Mouse (Mus musculus): Measurements from ENCODE around the gene D630045J12Rik. TPM values are rescaled to one million over a fixed set of nuclear protein-coding genes. Genes with fewer than 3 reads are reported as not detected.

Gene D630045J12Rik
- polyA plus RNA-seq, 1 experiment from 2014 or later = 8.2 TPM

GRCm38 (mm10) chr6:38238382-38238781 is 15.4 kb downstream of the D630045J12Rik start:
- H3K4me2 ChIP-seq (replicated peaks) = no peak overlapping the region
- H3K4me3 ChIP-seq = no peak overlapping the region
- ATAC-seq (ENCODE audit: low FRiP score, low read depth) = no peak
- H3K4me1 ChIP-seq = peaks cover 14% of the 10 kb centered on the region
- no peaks in the 10 kb centered on the region for H3K36me3 ChIP-seq
- no peak overlapping the region for H3K27ac ChIP-seq
- no peak overlapping the region for H3K9ac ChIP-seq
- no peaks in the 10 kb centered on the region for H3K27me3 ChIP-seq
- H3K9me3 ChIP-seq = no peaks in the 10 kb centered on the region
- WGBS = 81% methylated on average over 4 of the region's 4 CpGs

- WGBS = 85% methylated on average over 7 of the region's 7 CpGs
- no peaks in the 10 kb centered on the region for H3K27me3 ChIP-seq
- H3K4me1 ChIP-seq = peaks cover 22% of the 10 kb centered on the region
- H3K27ac ChIP-seq = no peak overlapping the region
- no peaks in the 10 kb centered on the region for H3K36me3 ChIP-seq
- no peak overlapping the region for H3K4me2 ChIP-seq (replicated peaks)
- H3K9me3 ChIP-seq = no peaks in the 10 kb centered on the region
- H3K4me3 ChIP-seq = no peak overlapping the region
- H3K9ac ChIP-seq = no peak overlapping the region
- no peak for ATAC-seq (ENCODE audit: low FRiP score, low read depth)
Observed at GRCm38 (mm10) chr6:38235991-38236658, 17.7 kb downstream of the D630045J12Rik start.

GRCm38 (mm10) chr6:38233803-38234202 is 20.0 kb downstream of the D630045J12Rik start:
- Histone ChIP-seq H3K9ac (no peak overlapping the region), H3K4me1 (peaks cover 16% of the 10 kb centered on the region), H3K36me3 (peaks cover 8% of the 10 kb centered on the region), H3K4me2 (replicated peaks) (no peak overlapping the region), H3K27me3 (no peaks in the 10 kb centered on the region), H3K27ac (no peak overlapping the region), H3K9me3 (peaks cover 2% of the 10 kb centered on the region; the same call in 1 of the 2 replicates), H3K4me3 (no peak overlapping the region)
- 91% methylated on average over 3 of the region's 3 CpGs for WGBS
- ATAC-seq (ENCODE audit: low FRiP score, low read depth) = no peak

- ATAC-seq (ENCODE audit: low FRiP score, low read depth) = no peak; the same call in 1 of the 2 replicates
- H3K36me3 ChIP-seq = peaks cover 15% of the 10 kb centered on the region
- H3K9me3 ChIP-seq = peaks cover 7% of the 10 kb centered on the region; the same call in 1 of the 2 replicates
- H3K27ac ChIP-seq = no peak overlapping the region
- 75% methylated on average over 3 of the region's 3 CpGs for WGBS
- H3K9ac ChIP-seq = no peak overlapping the region
- H3K4me1 ChIP-seq = peaks cover 16% of the 10 kb centered on the region
- no peaks in the 10 kb centered on the region for H3K27me3 ChIP-seq
- no peak overlapping the region for H3K4me2 ChIP-seq (replicated peaks)
- no peak overlapping the region for H3K4me3 ChIP-seq
Observed at GRCm38 (mm10) chr6:38232917-38233316, 20.9 kb downstream of the D630045J12Rik start.

DNA sequence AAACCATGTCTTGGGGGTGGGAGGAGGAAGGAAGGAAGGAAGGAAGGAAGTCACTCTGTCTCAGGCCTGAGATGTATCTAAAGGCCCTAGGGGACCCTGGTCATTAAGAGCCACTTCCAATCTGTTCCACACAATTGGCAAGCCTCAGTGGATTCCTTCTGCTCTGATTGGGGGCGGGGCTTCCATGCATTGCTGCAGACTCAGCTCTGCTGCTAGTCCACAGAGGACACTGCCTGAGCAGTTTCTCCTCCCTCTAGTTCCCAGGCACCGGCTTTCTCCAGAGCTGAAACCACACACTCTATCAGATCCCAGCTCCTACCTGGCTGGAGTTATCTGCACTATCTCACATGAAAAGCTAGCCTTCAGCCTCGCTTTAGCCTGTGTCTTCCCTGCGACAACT is 21.8 kb downstream of the D630045J12Rik start:
- Histone ChIP-seq H3K4me3 (no peak overlapping the region), H3K4me2 (replicated peaks) (no peak overlapping the region), H3K27me3 (no peaks in the 10 kb centered on the region), H3K9me3 (peaks cover 8% of the 10 kb centered on the region; the same call in 1 of the 2 replicates), H3K36me3 (peaks cover 16% of the 10 kb centered on the region), H3K9ac (no peak overlapping the region), H3K27ac (no peak overlapping the region), H3K4me1 (peaks cover 21% of the 10 kb centered on the region)
- WGBS = 67% methylated on average over 4 of the region's 4 CpGs
- peak; percentile 26; the same call in 1 of the 2 replicates for ATAC-seq (ENCODE audit: low FRiP score, low read depth)

DNA sequence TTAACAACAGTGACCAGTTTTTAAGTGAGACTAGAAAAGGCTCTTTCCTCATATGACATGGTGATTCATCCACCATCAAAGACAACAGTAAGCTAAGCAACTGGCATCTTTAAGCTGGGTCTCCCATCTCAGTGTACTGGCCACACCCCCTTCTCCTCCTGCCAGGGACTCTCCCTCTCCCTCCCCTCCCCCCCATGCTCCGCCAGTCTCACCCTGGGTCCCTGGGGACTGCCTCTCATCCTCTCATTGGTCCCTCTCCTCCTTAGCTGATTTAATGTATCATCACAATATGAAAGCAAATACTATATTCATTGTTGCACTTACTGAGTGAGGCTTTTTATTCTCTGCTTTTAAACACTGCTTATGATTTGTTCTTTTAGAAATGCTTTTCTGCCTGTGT is 29.7 kb downstream of the D630045J12Rik start:
- H3K9me3 ChIP-seq = peaks cover 8% of the 10 kb centered on the region; the same call in 1 of the 2 replicates
- H3K4me1 ChIP-seq = peaks cover 26% of the 10 kb centered on the region
- ATAC-seq (ENCODE audit: low FRiP score, low read depth) = no peak
- no peak overlapping the region for H3K4me3 ChIP-seq
- H3K9ac ChIP-seq = no peak overlapping the region
- no peak overlapping the region for H3K4me2 ChIP-seq (replicated peaks)
- H3K27ac ChIP-seq = no peak overlapping the region; the same call in 1 of the 2 replicates
- 47% methylated on average over 1 of the region's 1 CpGs for WGBS
- no peaks in the 10 kb centered on the region for H3K27me3 ChIP-seq
- H3K36me3 ChIP-seq = peaks cover 11% of the 10 kb centered on the region

DNA sequence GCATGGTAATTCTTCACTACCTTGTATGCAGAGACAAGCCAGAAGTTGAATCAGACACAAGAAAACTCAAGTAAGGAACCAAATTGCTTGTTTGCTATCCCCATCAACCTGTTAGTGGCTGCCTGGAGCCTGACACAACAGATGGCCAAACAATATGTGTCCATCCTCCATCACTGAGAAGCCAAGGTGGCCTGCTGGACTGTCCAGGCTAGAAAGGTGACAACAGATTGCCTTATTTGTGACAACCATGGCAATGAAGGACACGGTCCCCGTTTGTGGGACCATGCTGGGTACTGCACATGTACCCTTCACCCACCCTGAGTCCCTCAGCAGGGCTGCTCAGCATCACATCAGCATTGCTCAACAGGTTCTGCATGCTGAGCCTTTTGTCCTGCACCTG is 34.5 kb downstream of the D630045J12Rik start:
- 98% methylated on average over 2 of the region's 2 CpGs for WGBS
- no peaks in the 10 kb centered on the region for H3K36me3 ChIP-seq
- ATAC-seq (ENCODE audit: low FRiP score, low read depth) = no peak
- no peak overlapping the region for H3K9ac ChIP-seq
- H3K27ac ChIP-seq = no peak overlapping the region
- peaks cover 3% of the 10 kb centered on the region for H3K4me1 ChIP-seq
- H3K27me3 ChIP-seq = no peaks in the 10 kb centered on the region
- no peak overlapping the region for H3K4me3 ChIP-seq
- no peaks in the 10 kb centered on the region for H3K9me3 ChIP-seq
- no peak overlapping the region for H3K4me2 ChIP-seq (replicated peaks)

DNA sequence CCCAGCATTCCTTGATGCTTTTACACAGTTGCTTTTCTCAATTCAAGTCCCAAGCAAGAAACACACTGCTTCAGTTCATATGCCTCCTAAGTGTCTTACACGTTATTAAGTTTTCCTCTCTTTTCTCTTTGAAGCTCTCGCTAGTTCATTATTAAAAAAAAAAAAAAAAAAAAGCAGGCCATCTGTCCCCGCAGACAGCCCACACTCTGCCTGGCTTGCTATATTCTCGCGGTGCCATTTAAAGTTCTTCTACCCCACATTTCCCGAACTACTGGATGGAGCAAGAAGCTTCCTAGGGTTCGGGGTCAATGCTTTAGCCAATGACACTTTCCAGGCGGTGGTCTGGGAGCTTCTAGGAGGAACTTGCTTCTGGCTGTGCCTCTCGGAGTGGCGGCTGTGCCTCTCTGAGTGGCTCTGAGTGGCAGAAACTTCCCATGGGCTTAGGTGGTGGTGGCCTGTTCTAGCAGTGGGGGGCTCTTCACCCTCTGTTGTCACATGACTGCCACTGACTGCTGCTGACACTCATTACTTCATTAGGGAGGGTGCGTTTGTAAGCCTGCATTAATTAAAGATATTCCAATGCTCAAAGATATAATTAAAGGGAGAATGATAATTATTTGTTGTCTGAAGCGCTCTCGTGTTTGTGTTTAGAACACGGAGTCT is 38.2 kb downstream of the D630045J12Rik start:
- WGBS = 74% methylated on average over 14 of the region's 14 CpGs

GRCm38 (mm10) chr6:38207621-38208020 is 46.2 kb downstream of the D630045J12Rik start:
- H3K27me3 ChIP-seq = no peaks in the 10 kb centered on the region
- peaks cover 4% of the 10 kb centered on the region; the same call in 1 of the 2 replicates for H3K36me3 ChIP-seq
- no peak overlapping the region for H3K4me2 ChIP-seq (replicated peaks)
- H3K9ac ChIP-seq = 0 out of 2 replicates have a peak overlapping the region, but pooled peaks have one; percentile 8
- H3K27ac ChIP-seq = 0 out of 2 replicates have a peak overlapping the region, but pooled peaks have one; percentile 39
- 0 out of 2 replicates have a peak, but pooled peaks cover 4% of the 10 kb centered on the region for H3K9me3 ChIP-seq
- H3K4me3 ChIP-seq = no peak overlapping the region
- WGBS = 75% methylated on average over 2 of the region's 2 CpGs
- no peak for ATAC-seq (ENCODE audit: low FRiP score, low read depth)
- peaks cover 46% of the 10 kb centered on the region for H3K4me1 ChIP-seq

More for the DNA sequence above, 38.2 kb downstream of the D630045J12Rik start:
- Histone ChIP-seq H3K4me1 (no peaks in the 10 kb centered on the region), H3K27ac (no peak overlapping the region), H3K4me3 (no peak overlapping the region), H3K9me3 (peaks cover 15% of the 10 kb centered on the region), H3K4me2 (replicated peaks) (no peak overlapping the region), H3K9ac (no peak overlapping the region), H3K27me3 (no peaks in the 10 kb centered on the region), H3K36me3 (peaks cover 6% of the 10 kb centered on the region)
- no peak for ATAC-seq (ENCODE audit: low FRiP score, low read depth)

DNA sequence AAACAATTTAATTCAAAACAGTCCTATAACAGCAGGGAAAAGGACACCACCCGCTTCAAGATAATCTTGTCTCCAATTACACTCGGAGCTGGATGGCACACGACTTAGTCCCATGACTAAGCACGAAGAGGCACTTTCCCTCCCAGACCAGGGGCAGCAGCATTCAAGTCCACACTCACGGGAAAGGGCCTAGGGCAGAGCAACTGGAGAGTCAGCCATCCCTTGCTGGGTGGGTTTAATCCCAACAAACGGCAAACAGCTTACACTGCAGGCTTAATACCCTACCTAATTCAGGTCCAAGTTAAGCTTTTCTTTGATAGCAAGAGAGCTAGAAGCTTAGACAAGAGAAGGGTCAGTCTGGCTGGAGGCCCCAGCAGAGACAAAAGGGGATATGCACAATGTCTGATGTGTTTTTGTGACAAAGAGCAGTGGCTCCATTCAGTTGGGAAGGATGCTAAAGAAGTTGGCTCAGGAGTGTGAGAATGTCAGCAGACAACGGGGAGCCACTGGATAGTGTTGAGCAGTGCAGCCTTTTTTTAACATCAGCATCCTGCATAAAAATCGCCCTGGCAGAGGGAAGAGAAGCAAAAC is 46.8 kb downstream of the D630045J12Rik start:
- Histone ChIP-seq H3K27ac (0 out of 2 replicates have a peak overlapping the region, but pooled peaks have one; percentile 39), H3K9me3 (no peaks in the 10 kb centered on the region), H3K4me1 (peaks cover 52% of the 10 kb centered on the region), H3K9ac (0 out of 2 replicates have a peak overlapping the region, but pooled peaks have one; percentile 19), H3K36me3 (peaks cover 4% of the 10 kb centered on the region; the same call in 1 of the 2 replicates), H3K4me2 (replicated peaks) (no peak overlapping the region), H3K27me3 (no peaks in the 10 kb centered on the region), H3K4me3 (no peak overlapping the region)
- no peak for ATAC-seq (ENCODE audit: low FRiP score, low read depth)
- WGBS = 10% methylated on average over 8 of the region's 8 CpGs

GRCm38 (mm10) chr6:38205375-38205774 is 48.4 kb downstream of the D630045J12Rik start:
- Histone ChIP-seq H3K36me3 (peaks cover 3% of the 10 kb centered on the region; the same call in 1 of the 2 replicates), H3K4me2 (replicated peaks) (no peak overlapping the region), H3K9ac (no peak overlapping the region), H3K9me3 (no peaks in the 10 kb centered on the region), H3K4me3 (no peak overlapping the region), H3K4me1 (peaks cover 64% of the 10 kb centered on the region), H3K27ac (no peak overlapping the region), H3K27me3 (no peaks in the 10 kb centered on the region)
- no peak for ATAC-seq (ENCODE audit: low FRiP score, low read depth)
- 83% methylated on average over 6 of the region's 6 CpGs for WGBS

- no peaks in the 10 kb centered on the region for H3K9me3 ChIP-seq
- H3K27ac ChIP-seq = no peak overlapping the region
- no peak overlapping the region for H3K9ac ChIP-seq
- 33% methylated on average over 3 of the region's 4 CpGs for WGBS
- H3K36me3 ChIP-seq = no peaks in the 10 kb centered on the region
- H3K4me1 ChIP-seq = peaks cover 70% of the 10 kb centered on the region
- no peak overlapping the region for H3K4me3 ChIP-seq
- no peaks in the 10 kb centered on the region for H3K27me3 ChIP-seq
- no peak for ATAC-seq (ENCODE audit: low FRiP score, low read depth)
- no peak overlapping the region for H3K4me2 ChIP-seq (replicated peaks)
Observed at GRCm38 (mm10) chr6:38203820-38204219, 50.0 kb downstream of the D630045J12Rik start.

Data from limb, embryonic 13.5 days (tissue).